Mouse (Mus musculus): ENCODE measurements at regions not wholly inside any gene's neighbourhood (a gene's known extent, or its start where the extent isn't known, plus 50 kb on each side); places are given as distances from the start of the nearest gene placed in this dataset.

DNA sequence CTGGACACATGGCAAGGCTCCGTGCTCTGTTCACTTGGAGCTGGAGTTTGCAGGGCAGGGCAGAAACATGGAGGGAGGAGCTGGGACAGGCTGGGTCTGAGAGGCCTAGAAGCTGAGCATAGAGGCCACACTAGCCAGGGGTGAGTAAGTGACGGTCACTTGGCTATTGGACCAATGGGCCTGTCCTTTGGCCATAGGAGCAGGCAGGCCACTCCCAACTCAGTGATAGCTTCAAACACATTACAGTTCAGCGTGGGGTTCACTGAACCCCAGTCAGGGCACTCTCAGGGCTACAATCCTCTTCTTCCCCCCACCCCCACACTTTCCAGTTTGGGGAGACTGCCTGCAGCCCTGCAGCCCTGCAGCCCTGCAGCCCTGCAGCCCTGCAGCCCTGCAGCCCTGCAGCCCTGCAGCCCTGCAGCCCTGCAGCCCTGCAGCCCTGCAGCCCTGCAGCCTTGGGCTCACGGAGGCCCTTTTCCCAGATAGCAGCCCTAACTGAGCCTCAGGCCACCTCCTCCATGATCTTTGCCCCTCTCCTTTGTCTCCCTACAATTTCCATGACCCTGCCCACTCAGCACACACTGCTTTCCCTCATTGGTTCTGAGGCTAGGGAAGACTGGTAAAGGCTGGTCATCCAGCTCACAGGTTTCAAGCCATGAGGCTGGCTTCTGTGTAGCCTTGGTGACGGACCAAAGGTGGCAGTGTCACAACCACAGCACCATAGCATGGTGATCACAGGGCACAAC lies 285.3 kb downstream of the Cdh26 start:
- TF ChIP-seq POLR2A (IDR thresholded peaks at IDR 0.05; ENCODE audit: low read depth, low read length) (no peak), CTCF (IDR thresholded peaks at IDR 0.05; ENCODE audit: borderline replicate concordance, insufficient read depth, low read length) (no peak)

Measured in embryonic fibroblast, embryonic 13.5 days (primary cell).